Mouse (Mus musculus): ENCODE measurements around the gene Ggps1.

DNA sequence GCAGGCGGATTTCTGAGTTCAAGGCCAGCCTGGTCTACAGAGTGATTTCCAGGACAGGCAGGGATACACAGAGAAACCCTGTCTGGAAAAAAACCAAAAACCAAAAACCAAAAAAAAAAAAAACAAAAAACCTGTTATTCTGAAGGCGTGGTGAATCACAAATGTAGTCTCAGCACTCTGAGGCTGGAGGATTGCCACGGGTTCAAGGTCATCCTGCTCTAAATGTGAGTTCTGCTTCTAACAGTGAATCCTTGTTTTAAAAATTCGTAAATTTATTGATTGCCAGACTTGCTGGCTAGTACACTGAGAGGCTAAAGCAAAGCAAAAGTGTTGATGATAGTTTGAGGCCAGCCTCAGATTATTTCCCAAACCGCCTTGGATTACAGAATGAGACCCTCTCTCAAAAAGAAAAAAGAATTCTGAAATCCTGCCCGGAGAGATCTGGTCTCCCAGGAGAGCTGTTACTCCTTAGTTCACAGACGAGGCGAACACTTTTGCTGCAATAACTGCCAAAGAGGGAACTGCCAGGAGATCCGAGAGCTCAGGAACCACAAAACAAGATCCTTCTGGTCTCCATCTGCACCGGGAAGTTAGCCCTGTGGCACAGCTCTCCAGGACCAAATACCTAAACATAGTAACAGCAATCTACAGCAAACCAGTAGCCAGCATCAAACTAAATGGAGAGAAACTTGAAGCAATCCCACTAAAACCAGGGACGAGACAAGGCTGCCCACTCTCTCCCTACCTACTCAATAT lies 27.2 kb downstream of the Ggps1 start:
- TF ChIP-seq CTCF (IDR thresholded peaks at IDR 0.05) (no peak), EP300 (IDR thresholded peaks at IDR 0.05) (no peak)
